Mouse (Mus musculus): ENCODE results near the gene Tbc1d24. TPM values are rescaled to one million over a fixed set of nuclear protein-coding genes. Genes with fewer than 3 reads are reported as not detected.

Gene Tbc1d24
- polyA plus RNA-seq, 1 experiment from 2014 or later = 5.3 TPM

DNA sequence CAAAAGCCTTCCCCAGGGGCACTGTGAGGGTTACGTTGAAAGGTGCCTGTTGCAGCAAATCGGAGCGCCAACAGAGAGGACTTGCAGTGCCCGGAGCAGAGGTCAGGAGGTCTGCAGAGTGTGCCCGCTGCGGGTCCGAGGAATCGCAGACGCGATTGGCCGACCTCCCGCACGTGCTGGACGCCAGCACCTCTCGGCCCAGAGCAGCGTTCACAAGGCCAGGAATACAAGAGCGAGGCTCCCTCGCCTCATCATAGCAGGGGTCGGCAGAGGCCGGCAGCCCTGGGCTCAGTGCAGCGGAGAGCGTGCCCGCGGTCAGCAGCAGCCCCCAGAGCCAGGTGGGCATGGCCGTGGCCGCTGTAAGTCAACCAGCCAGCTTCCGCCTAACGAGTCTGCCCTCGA is 3.3 kb upstream of the Tbc1d24 start:
- under 1% methylated on average over 29 of the region's 29 CpGs for WGBS
- Histone ChIP-seq H3K27ac (replicated peaks) (peak overlapping the region; percentile 89), H3K4me1 (peaks cover 90% of the 10 kb centered on the region), H3K27me3 (ENCODE audit: low read depth, poor library complexity, severe bottlenecking) (peaks cover 59% of the 10 kb centered on the region), H3K36me3 (0 out of 2 replicates have a peak, but pooled peaks cover 3% of the 10 kb centered on the region), H3K9me3 (replicated peaks) (no peaks in the 10 kb centered on the region), H3K4me3 (peak overlapping the region; percentile 74)
- DNase-seq (ENCODE audit: low spot score) = peak; percentile 69

DNA sequence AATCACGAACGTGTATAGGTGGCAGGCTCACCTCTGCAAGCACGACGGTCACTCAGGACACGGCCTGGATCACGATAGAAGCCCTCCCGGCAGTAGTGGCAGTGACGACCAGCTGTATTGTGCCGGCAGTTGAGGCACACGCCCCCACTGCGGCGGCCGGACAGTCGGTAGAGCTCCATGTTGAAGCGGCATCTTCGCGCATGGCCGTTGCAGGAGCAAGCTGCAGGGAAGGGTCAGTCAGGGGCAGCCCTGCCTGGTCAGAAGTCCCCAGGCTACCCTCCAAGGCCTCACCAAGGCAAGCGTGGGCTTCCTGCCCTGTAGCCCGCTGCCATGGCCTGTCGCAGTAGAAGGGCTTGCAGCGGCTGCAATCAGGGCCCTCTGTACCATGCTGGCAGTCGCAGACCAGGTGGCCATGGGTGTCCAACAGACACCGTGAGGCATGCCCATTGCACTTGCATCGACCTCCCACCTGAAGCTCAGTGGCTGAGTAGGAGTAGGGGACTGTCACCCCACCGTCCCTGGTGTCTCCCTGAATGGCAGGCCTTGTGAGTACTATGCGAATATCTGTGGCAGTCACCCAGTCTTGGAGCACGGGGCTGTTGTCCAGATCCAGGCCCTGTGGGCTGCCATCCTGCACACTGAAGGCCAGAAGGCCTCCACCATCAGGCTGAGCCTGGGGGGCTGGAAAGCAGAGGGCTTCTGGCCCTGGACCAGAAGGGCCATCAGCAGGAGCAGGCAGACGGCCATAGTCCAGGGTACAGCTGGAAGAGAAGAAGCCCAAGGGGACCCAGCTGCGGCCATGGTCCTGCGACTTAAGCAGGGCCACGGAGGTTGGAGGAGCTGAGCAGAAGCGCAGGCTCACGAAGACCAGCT is 2.6 kb upstream of the Tbc1d24 start:
- 59% methylated on average over 34 of the region's 34 CpGs for WGBS
- Histone ChIP-seq H3K27ac (replicated peaks) (peak overlapping the region; percentile 89), H3K4me1 (peaks cover 95% of the 10 kb centered on the region), H3K4me3 (peak overlapping the region; percentile 74), H3K36me3 (0 out of 2 replicates have a peak, but pooled peaks cover 3% of the 10 kb centered on the region), H3K9me3 (replicated peaks) (no peaks in the 10 kb centered on the region), H3K27me3 (ENCODE audit: low read depth, poor library complexity, severe bottlenecking) (peaks cover 59% of the 10 kb centered on the region)
- DNase-seq (ENCODE audit: low spot score) = no peak

DNA sequence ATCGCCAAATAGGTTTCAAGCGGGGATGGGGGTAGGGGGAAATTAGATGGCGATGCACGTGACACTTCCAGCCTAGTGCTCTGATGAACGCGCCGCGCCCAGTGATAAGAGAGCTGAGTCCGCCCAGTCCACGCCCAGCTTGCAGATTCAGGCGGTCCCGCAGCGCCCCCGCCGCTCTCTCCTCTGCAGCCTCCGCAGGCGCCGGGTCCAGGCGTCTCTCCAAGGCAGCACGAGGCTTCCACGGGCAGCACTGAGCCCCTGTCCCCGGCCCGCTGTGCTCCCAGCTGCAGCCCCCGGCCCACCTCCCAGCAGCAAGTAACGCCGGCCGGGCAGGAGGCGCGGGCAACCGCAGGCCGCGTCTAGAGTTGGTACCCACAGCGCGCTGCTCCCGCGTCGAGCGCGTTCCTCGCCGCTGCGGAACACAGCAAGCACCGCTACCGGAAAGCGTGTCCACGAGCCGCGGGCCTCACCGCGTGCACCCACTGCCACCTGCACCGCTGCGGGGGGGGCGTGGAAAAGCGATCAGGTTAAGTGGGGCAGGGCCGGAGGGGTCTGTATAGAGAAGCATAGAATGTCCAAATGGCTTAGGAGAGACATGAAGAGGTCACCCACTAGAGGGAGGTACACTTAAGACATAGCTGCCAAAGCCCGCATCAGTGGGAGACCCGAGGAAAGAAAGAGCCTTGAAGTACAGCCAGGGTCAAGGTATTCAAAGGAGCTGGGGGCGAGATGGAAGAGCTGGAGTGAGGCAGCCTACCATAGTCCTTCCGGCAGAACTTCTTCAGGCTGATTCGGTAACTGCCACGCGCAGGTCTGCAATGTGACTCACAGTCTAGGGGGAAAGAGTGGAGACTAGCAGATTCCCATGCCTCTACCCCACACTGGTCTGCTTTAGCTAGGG is 1.3 kb upstream of the Tbc1d24 start:
- 6% methylated on average over 59 of the region's 62 CpGs for WGBS
- peaks cover 94% of the 10 kb centered on the region for H3K4me1 ChIP-seq
- peak; percentile 68 for DNase-seq (ENCODE audit: low spot score)
- peaks cover 59% of the 10 kb centered on the region for H3K27me3 ChIP-seq (ENCODE audit: low read depth, poor library complexity, severe bottlenecking)
- no peaks in the 10 kb centered on the region for H3K9me3 ChIP-seq (replicated peaks)
- H3K4me3 ChIP-seq = peak overlapping the region; percentile 74
- peak overlapping the region; percentile 82 for H3K27ac ChIP-seq (replicated peaks)
- 0 out of 2 replicates have a peak, but pooled peaks cover 3% of the 10 kb centered on the region for H3K36me3 ChIP-seq

DNA sequence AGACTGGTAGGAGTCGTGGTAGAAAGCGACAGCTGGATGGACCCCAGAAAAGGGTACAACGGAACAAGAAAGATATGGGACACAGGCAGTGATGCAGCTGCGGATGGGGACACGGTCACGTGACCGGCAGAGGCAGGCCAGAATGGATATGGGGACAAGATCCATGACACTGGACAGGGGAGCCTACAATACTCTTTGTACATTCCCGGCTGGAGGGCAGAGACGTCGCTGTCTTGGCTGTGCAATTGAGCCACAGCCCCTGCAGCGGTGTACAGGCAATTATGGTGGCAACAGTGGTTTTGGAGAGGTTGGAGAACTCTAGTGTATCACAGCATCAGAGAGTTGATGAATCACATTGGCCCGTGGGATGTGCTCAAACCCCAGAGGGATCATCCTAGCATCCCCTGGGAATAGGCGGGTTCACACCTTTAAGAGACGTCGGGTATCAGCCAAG is 573 bp upstream of the Tbc1d24 start:
- Histone ChIP-seq H3K27me3 (ENCODE audit: low read depth, poor library complexity, severe bottlenecking) (peaks cover 52% of the 10 kb centered on the region), H3K9me3 (replicated peaks) (no peaks in the 10 kb centered on the region), H3K4me1 (peaks cover 86% of the 10 kb centered on the region), H3K27ac (replicated peaks) (peak overlapping the region; percentile 82), H3K4me3 (peak overlapping the region; percentile 74), H3K36me3 (0 out of 2 replicates have a peak, but pooled peaks cover 3% of the 10 kb centered on the region)
- 6% methylated on average over 15 of the region's 15 CpGs for WGBS
- no peak for DNase-seq (ENCODE audit: low spot score)

DNA sequence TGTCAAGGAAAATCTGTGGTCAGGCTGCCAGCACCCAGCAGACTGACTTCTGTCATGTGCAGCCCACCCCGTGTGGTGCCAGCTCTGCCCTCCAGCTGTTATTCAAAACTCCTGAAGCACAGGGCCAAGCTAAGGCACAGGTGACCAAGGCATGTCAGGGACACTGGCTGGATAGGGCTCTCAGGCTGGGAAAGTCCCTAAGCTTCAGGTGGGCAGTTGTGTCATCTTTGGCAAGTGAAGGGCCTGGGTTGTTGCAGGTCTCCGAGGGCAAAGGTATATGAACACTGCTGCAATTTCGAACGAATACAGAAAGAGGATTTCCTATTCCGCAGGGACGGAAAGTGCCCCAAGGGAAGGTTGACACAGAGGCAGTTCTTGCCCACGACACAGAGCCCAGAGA is 516 bp downstream of the Tbc1d24 start:
- H3K27ac ChIP-seq (replicated peaks) = peak overlapping the region; percentile 82
- 16% methylated on average over 7 of the region's 7 CpGs for WGBS
- peak overlapping the region; percentile 74 for H3K4me3 ChIP-seq
- peaks cover 78% of the 10 kb centered on the region for H3K4me1 ChIP-seq
- H3K36me3 ChIP-seq = 0 out of 2 replicates have a peak, but pooled peaks cover 3% of the 10 kb centered on the region
- H3K9me3 ChIP-seq (replicated peaks) = no peaks in the 10 kb centered on the region
- no peak for DNase-seq (ENCODE audit: low spot score)
- H3K27me3 ChIP-seq (ENCODE audit: low read depth, poor library complexity, severe bottlenecking) = peaks cover 41% of the 10 kb centered on the region

DNA sequence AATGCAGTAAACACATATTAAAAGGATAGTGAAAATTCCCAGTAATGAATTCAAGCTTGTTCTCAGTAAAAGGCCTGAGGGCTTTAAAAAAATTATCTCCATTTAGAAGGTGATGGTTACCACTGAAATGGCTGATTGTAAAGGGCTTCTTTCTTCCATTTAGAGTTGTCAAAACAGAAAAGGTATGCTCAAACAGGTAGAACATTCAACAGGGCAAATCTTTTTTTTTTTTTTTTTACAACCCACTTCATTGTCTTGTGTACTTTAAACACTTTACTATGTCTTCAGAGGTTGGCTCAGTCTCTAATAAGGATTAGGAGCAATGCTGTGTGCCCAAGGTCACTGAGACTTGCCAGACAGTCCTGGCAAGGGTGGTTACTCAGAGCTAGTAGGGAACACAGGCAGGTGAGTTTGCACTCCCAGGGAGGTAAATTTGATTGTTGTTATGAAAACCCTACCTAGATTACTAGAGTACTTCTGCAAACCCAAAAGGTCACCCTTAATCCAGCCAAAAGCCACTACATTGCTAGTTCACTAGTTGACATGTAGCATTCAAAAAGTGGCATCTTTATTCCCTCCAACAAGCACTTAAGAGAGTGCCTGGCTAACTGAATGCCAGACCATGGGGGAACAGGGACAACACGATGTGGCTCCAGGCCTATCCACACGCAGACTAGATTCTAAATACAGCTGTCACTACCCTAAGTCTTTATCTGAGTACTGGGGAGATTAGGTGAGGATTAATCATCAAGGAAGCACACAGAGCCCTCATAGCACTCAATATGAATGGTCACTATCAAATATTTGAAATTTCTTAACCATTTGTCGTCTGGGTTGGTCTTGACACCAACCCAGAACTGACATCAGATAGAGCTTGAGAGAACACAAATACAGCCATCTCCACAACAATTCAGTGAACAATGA is 1.5 kb downstream of the Tbc1d24 start:
- DNase-seq (ENCODE audit: low spot score) = no peak
- WGBS = 67% methylated on average over 3 of the region's 3 CpGs
- H3K4me3 ChIP-seq = peak overlapping the region; percentile 74; the same call in 1 of the 2 replicates
- peaks cover 33% of the 10 kb centered on the region for H3K27me3 ChIP-seq (ENCODE audit: low read depth, poor library complexity, severe bottlenecking)
- no peak overlapping the region for H3K27ac ChIP-seq (replicated peaks)
- no peaks in the 10 kb centered on the region for H3K9me3 ChIP-seq (replicated peaks)
- 0 out of 2 replicates have a peak, but pooled peaks cover 3% of the 10 kb centered on the region for H3K36me3 ChIP-seq
- peaks cover 70% of the 10 kb centered on the region for H3K4me1 ChIP-seq

DNA sequence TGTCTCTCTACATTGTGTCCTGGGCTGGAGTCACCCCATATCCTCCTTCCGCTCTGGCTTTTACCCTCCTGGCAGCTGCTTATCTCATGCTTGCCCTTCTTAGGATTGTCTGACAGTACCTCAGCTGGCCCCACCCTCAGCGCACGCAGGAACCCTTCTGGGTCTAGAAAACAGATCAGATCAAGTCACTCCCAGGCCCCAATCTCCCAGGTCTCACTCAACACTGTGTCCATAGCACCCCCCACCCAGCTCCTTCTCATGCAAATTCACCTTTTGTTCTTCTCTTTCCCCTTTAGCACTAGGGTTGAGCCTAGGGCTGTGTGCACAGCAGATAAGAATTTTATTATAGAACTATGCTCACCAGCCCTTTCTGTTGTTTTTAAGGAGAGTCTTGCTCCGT is 2.3 kb downstream of the Tbc1d24 start:
- peaks cover 62% of the 10 kb centered on the region for H3K4me1 ChIP-seq
- 0 out of 2 replicates have a peak, but pooled peaks cover 3% of the 10 kb centered on the region for H3K36me3 ChIP-seq
- no peaks in the 10 kb centered on the region for H3K9me3 ChIP-seq (replicated peaks)
- WGBS = 40% methylated on average over 4 of the region's 4 CpGs
- no peak for DNase-seq (ENCODE audit: low spot score)
- no peak overlapping the region for H3K27ac ChIP-seq (replicated peaks)
- peaks cover 25% of the 10 kb centered on the region for H3K27me3 ChIP-seq (ENCODE audit: low read depth, poor library complexity, severe bottlenecking)
- peak overlapping the region; percentile 7; the same call in 1 of the 2 replicates for H3K4me3 ChIP-seq

DNA sequence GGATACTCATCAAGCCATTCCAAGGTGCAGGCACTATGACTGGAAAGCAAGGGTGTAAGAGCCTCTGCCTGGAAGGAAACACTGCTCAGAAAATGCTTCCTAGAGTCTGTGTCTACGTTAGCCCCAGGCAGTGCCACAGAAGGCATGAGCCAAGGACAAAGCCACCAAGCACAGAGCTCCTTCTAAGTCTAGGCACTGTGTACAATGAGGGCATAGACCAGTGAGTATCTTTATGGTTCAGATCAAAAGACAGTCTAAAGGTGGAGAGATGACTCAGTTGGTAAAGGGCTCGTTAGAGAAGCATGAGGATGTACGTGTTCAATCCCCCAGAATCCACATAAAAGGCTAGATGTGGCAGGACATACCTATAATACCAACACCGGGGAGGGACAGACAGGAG is 4.3 kb downstream of the Tbc1d24 start:
- Histone ChIP-seq H3K9me3 (replicated peaks) (no peaks in the 10 kb centered on the region), H3K27ac (replicated peaks) (no peak overlapping the region), H3K36me3 (no peaks in the 10 kb centered on the region), H3K27me3 (ENCODE audit: low read depth, poor library complexity, severe bottlenecking) (peaks cover 5% of the 10 kb centered on the region), H3K4me3 (no peak overlapping the region), H3K4me1 (peaks cover 52% of the 10 kb centered on the region)
- WGBS = 87% methylated on average over 4 of the region's 4 CpGs
- DNase-seq (ENCODE audit: low spot score) = no peak

DNA sequence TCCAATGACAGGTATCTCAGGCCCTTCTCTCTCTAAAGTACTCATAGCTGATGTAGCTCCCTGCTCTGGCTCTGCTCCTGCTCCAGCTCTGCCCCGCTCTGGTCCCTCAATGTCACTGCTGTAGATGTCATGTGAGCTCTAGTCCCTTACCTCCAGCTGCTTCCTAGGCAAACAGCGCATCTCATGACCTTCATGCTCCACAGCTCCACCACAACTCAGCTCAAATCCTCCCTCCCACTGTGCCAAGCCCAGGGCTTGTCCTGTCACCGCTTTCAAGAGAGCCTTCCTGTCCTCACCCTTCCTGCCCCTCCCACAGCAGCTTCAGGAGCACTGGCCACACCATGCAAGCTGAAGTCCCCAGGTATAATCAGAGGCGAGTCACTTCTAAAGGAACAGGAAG is 5.6 kb downstream of the Tbc1d24 start:
- Histone ChIP-seq H3K4me3 (no peak overlapping the region), H3K9me3 (replicated peaks) (no peaks in the 10 kb centered on the region), H3K27ac (replicated peaks) (no peak overlapping the region), H3K27me3 (ENCODE audit: low read depth, poor library complexity, severe bottlenecking) (no peaks in the 10 kb centered on the region), H3K4me1 (peaks cover 39% of the 10 kb centered on the region), H3K36me3 (no peaks in the 10 kb centered on the region)
- WGBS = 71% methylated on average over 4 of the region's 4 CpGs
- no peak for DNase-seq (ENCODE audit: low spot score)

DNA sequence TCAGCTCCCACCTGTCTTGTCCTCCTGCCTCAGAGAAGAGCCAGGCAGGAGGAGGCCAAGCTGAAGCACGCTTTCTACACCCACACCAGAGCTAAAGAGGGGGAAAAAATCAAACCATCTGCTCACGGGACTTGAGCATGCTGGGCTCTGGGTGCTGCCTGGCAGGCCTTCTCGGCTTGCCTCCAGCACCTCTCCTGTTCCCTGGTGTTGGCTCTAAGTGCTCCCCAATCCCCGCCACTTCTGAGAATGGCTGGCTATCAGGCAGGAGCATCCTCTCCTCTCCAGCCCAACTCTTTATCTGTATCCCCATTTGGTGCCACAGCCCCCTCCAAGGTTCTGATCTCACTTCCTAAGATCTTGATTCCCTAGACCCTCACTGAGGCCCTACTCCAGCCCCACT is 6.1 kb downstream of the Tbc1d24 start:
- no peak for DNase-seq (ENCODE audit: low spot score)
- no peaks in the 10 kb centered on the region for H3K27me3 ChIP-seq (ENCODE audit: low read depth, poor library complexity, severe bottlenecking)
- no peak overlapping the region for H3K4me3 ChIP-seq
- H3K4me1 ChIP-seq = peaks cover 36% of the 10 kb centered on the region
- no peak overlapping the region for H3K27ac ChIP-seq (replicated peaks)
- 83% methylated on average over 4 of the region's 4 CpGs for WGBS
- H3K9me3 ChIP-seq (replicated peaks) = no peaks in the 10 kb centered on the region
- no peaks in the 10 kb centered on the region for H3K36me3 ChIP-seq

DNA sequence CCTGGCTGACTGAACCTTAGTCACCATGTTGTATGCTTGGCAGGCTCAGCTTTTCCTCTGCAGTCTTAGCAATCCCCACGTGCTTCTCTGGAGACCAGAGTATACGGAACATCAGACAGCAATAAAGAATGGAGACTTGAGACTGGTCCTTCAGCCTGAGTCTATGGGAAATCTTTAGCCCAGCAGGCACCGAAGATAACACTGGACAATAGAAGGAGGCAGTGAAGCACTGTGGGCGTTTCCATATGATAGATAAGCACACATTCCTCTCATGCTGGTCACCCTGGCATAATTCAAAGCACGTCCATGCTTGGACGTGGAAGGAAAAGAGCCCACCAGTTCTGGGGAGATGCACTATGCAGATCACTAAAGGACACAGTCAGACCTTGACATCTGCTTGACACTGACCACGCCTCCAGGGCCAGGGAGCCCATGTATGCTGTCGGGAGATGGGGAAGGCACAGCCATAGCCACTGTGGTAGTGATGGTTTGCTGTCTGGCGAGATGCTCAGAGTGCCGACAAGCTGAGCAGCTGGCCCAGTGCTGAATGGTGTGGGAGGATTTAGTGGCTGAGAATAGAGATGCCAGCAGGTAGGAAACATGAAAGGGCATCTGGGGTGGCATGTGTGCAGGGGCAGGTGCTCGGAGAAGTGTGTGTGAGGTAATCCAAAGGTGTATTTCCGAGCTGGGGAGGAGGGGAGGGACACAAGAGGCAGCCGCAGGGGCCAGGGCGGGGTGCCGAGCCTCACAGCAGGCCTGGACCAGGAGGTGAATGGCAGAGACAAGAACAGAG is 8.1 kb downstream of the Tbc1d24 start:
- Histone ChIP-seq H3K27me3 (ENCODE audit: low read depth, poor library complexity, severe bottlenecking) (no peaks in the 10 kb centered on the region), H3K27ac (replicated peaks) (no peak overlapping the region), H3K4me1 (peaks cover 18% of the 10 kb centered on the region), H3K36me3 (no peaks in the 10 kb centered on the region), H3K4me3 (no peak overlapping the region), H3K9me3 (replicated peaks) (no peaks in the 10 kb centered on the region)
- no peak for DNase-seq (ENCODE audit: low spot score)
- WGBS = 70% methylated on average over 15 of the region's 15 CpGs

All from midbrain, embryonic 10.5 days (tissue).